Mouse (Mus musculus): ENCODE data around the gene Tlx2.
A peak's percentile ranks its signal among the peaks of the same experiment; 100 is the strongest.

- 0 out of 2 replicates have a peak, but pooled peaks have one; percentile 1 for TF ChIP-seq CTCF (IDR thresholded peaks at IDR 0.05)
- TF ChIP-seq EP300 (IDR thresholded peaks at IDR 0.05) = no peak
These were observed 16.7 kb downstream of the Tlx2 start for GRCm38 (mm10) chr6:83053136-83053960.

All from lung, postnatal 0 days (tissue).